Mouse (Mus musculus) kidney, postnatal 36 days (tissue): Measurements from ENCODE around the gene Pld4.
A peak's percentile ranks its signal among the peaks of the same experiment; 100 is the strongest.

Experiments
- DNase-seq, 2 experiments: peaks; one replicate each; pipeline ENCODE4 v3.0.0; 2021 to 2022; ENCODE audit warnings: mixed read lengths in 2 of 2

Pld4 gene

GRCm38 (mm10) chr12:112768166-112768565 is 7.7 kb downstream of the Pld4 start:
- no peak for DNase-seq

GRCm38 (mm10) chr12:112769031-112769430 is 8.6 kb downstream of the Pld4 start:
- no peak for DNase-seq

DNA sequence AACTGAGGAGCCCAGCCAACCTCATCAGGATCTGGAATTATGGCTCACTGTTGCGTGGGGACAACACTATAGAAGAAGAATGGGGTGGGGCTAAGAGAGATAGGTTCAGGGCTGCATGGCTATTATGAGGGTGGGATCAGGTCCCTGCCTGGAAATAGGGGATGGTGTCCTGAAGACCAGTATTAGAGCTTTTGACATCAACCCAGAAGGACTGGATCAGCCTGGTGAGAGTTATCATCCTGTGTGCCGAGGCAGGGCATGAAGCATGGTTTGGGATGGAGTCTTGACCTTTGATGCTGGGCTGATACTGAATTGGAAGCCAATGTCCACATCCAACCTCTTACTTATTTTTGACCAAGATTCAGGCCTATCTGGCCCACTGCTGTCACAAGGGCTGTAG is 9.3 kb downstream of the Pld4 start:
- DNase-seq, result no peak

DNA sequence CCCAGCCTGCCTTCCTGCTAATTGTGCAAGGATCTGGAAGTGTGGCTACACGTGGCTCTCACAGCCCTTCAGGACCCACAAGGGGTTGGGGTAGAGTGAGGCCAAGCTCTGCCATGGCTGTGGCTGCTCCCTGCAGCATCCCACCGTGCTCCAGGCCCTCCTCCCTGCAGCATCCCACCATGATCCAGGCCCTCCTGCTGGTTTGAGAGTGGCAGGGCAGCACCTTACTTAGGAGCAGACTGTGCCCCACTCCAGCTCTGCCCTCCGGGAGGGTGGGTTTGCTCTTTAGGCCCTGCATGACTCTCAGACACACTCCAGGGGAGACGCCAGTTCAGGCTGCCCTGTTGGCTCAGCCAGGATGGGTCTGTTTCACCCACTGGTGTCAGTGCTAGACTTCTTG is 9.9 kb downstream of the Pld4 start:
- no peak for DNase-seq

GRCm38 (mm10) chr12:112772306-112772705 is 11.9 kb downstream of the Pld4 start:
- no peak for DNase-seq

- DNase-seq, result no peak
These were observed 12.9 kb downstream of the Pld4 start for GRCm38 (mm10) chr12:112773366-112773765.

DNA sequence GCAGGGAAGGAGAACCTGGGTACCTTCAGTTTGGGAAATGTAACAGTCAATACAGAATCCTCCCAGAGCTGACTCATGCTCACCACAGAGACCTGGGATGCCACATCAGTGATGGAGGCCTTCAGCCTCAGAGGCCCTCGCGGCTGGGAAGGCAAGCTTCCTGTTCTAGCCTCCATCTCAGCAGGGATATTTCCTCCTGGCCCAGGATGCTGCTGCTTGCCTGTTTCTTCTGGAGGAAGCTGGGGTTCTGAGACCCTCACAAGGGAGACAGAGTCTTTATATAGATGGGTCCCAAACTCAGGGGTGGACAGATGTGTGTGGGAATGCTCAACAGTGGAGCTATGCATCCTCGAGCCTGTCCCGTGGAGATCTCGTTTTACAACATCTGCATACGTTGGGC is 13.6 kb downstream of the Pld4 start:
- no peak for DNase-seq

DNA sequence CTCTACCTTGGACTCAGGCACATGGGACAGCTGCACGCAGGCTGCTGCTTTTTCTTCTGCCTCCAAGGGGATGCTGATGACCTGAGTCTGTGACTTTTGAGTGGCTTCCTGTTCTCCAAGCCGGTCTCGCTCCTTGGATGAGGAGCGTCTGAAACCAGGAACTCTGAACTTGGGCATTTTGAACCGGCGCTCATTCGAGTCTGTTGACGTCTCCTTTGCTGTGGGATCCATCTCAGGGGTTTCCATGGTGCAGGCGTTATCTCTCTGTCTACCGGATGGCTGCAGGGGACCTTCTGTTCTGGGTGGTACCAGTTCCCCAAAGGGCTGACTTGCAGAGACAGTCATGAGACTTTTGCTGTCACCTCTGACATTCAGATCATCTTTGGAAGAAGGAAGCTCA is 14.0 kb downstream of the Pld4 start:
- no peak for DNase-seq

GRCm38 (mm10) chr12:112791026-112791425 is 30.6 kb downstream of the Pld4 start:
- no peak for DNase-seq

GRCm38 (mm10) chr12:112793601-112794355 is 33.3 kb downstream of the Pld4 start:
- no peak for DNase-seq

DNA sequence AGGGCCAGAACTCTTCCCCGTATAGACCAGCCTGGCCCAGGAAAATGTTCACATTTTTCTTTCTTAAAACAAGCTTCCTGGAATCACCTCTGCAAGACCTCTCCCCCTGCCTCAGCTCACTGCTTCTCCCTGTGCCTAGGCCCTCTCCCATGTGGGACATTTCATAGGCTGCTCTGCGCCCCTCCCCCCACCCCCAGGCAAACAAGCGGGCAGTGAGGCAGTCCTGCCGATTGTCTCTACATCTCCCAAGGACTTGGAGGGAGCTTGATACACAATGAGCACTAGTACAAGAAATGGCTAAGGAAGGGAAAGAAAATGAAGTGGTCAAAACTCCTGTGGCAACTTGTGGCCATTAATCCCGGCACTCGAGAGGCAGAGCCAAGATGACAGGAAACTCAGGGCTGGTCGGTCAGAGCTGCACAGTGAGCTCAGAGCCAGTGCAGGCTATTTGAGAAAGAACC is 33.9 kb downstream of the Pld4 start:
- DNase-seq, result no peak

GRCm38 (mm10) chr12:112794998-112795397 is 34.5 kb downstream of the Pld4 start:
- no peak for DNase-seq

- DNase-seq, result no peak
These were observed 35.1 kb downstream of the Pld4 start for GRCm38 (mm10) chr12:112795466-112796104.

DNA sequence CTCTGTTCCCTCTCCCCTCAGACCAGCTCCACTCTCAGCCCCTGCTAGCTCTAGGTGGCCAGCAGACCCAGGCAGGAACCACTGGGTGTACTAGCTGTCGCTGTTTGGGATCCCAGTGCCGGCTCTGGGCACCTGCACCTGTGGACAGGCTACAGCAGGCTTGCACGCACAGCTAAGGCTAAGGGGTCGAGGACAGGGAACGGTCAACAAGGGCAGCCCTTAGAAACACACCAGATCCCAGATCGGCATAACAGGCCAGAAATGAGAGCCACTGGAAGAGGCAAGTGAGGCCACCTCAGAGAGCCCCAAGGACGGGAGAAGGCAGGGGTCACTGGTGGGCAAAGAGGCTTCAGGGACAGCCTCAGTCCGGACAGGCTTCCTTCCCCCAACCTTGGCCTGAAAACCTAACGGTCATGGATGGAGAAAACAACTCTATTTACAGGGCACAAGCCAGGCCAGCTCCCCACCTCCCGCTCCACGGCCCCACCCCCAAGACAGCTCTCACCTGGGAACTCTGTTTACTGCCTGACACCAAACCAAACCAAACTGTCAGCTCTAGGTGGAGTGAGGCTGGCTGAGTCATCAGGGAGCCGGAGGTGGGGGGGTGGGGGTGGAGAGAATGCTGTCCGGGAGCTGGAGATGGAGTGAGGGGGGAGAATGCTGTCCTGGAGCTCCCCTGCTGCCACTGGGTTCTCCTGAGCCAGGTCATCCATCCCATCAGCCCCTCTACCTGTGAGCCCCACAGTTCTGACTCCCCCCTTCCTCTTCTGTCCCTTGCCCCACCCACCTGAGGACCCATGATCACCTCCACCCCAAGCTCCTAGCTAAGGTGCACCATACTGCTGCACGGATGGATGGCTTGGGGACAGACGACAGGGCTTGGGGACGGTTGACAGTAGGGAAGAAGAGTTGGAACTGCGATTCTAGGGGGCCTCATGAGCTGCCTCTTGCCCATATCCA is 36.4 kb downstream of the Pld4 start:
- DNase-seq, result no peak

- DNase-seq, result no peak
These were observed 37.3 kb downstream of the Pld4 start for GRCm38 (mm10) chr12:112797672-112798331.

- DNase-seq, result peak in 1 of 2 experiments; percentile 47
These were observed 37.9 kb downstream of the Pld4 start for GRCm38 (mm10) chr12:112798332-112798681.

DNA sequence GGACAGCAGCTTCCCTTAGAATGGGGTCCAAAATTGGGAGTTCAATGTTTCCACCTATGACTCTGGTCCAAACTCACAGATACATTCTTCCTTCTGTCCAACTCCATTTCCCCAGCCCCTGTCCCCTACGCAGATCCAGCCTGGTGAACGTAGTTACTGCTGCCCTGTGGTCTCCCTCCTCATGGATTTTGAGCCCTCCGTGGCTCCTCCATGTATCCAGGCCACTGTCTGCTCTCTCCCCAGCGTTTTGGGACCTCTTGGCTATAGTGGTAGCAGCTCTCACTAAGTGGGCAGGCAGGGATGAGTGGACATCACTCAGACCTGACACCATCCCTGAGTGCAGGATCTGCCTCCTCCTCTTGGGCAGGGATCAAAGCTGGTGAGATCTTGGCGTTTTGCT is 38.3 kb downstream of the Pld4 start:
- DNase-seq, result no peak

GRCm38 (mm10) chr12:112799237-112799970 is 38.9 kb downstream of the Pld4 start:
- no peak for DNase-seq

GRCm38 (mm10) chr12:112800476-112800875 is 40.0 kb downstream of the Pld4 start:
- DNase-seq, result peak; percentile 55 to 85

DNA sequence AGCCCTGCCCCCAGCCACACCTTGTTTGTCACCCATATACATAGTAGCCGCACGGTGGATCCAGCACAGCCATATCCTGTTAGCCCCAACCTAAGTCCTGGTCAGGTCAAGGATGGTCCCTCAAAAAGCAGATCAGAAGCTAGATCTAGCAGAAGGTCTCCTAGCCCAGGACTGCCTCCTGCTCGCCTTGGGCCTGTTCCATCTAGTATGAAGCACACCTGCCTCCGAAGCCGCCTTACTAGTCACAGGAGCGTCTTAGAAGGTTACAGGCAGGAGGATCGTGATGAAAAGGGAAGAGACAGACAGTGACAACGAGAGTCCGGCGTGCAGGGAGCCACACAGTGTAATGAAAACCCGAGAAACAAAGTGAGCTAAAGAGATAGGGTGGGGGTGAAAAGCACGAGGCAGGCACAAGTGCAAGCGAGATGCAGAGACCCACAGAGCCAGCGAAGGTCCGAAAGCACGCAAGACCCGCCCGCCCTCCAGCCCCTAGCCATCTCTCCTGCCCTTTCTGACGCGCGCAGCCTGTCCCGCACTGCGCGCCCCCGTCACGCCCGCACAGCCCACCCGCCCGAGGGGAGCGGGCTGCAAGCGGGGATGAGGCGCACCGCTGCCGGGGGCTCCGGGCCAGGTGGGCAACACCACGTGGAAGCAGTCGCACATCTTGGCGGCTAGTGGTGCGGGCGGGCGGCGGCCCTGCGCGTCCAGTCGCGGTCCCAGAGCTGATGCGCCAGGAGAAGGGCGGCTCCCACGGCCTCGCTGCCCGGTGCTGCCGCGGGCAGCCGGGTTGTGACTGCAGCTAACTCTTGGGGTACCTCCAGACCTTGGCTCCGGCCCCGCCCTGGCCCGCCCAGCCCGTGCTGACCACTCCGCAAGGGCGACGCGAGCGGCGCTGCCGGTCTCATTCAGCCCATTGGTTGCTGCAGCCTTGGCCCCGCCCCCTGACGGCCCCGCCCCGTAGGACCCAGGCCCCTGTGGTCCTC is 41.7 kb downstream of the Pld4 start, which contains the start of gene Ahnak2:
Gene Ahnak2, minus strand, starts transcription at position 794 of the 983 bp plus-strand sequence.
- peak in 1 of 2 experiments; percentile 63 for DNase-seq

- no peak for DNase-seq
These were observed 42.5 kb downstream of the Pld4 start for GRCm38 (mm10) chr12:112802917-112803316.
